Mouse (Mus musculus): Measurements from ENCODE around the gene Fndc3a. TPM values are rescaled to one million over a fixed set of nuclear protein-coding genes. Genes with fewer than 3 reads are reported as not detected.

The Fndc3a gene
- total RNA-seq, 1 experiment from 2014 or later, result 72.5 TPM

DNA sequence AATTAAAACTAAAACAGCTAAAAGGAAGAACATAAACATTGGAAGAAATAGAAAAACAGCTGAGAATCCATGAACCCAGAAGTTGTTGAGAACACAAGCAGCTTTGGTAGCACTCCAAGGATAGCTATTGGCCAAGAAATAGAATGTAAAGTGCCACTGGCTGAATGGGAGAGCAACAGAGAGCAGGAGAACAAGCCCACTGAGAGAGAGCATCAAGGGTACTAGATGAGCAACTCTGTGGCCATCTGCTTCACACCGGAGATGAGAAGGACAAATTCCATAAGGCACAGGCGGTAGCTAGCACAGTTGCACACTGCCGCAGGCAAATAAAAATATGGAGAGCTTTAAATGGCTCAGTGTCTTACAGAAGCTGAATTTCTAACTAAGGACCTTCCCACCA, 219.4 kb downstream of the Fndc3a start:
- no peak for ATAC-seq (ENCODE audit: extremely low read depth, insufficient number of reproducible peaks, low FRiP score, poor library complexity, severe bottlenecking)

Other genes starting within 250 kb of the Fndc3a start
- not detected in 2 replicates for gene Gm9195, start 218.2 kb downstream of the Fndc3a start, total RNA-seq (2017)